Mouse (Mus musculus) left cerebral cortex, adult 9 months (tissue): ENCODE data around the gene Pltp.

ENCODE experiments used
- DNase-seq, 2 experiments: peaks; one replicate each; pipeline ENCODE4 v3.0.0; 2022; ENCODE audit warnings: low spot score in 2 of 2

Gene Pltp

GRCm38 (mm10) chr2:164857101-164857821, at the start of gene Pltp:
Pltp (minus strand) TSS chr2:164857711.
- peak in 1 of 2 experiments; percentile 29 for DNase-seq

- DNase-seq: no peak
Measured at GRCm38 (mm10) chr2:164906071-164906470, 48.6 kb upstream of the Pltp start.

GRCm38 (mm10) chr2:164903496-164903895, 46.0 kb upstream of the Pltp start:
- no peak for DNase-seq

- DNase-seq: no peak
Measured at GRCm38 (mm10) chr2:164901380-164901779, 43.9 kb upstream of the Pltp start.

GRCm38 (mm10) chr2:164899723-164900459, 42.4 kb upstream of the Pltp start:
- DNase-seq: no peak

GRCm38 (mm10) chr2:164899034-164899433, 41.5 kb upstream of the Pltp start:
- DNase-seq: no peak

GRCm38 (mm10) chr2:164898008-164898407, 40.5 kb upstream of the Pltp start:
- no peak for DNase-seq

GRCm38 (mm10) chr2:164895885-164896284, 38.4 kb upstream of the Pltp start:
- no peak for DNase-seq

GRCm38 (mm10) chr2:164894644-164895043, 37.1 kb upstream of the Pltp start:
- no peak for DNase-seq

- DNase-seq: no peak
Measured at GRCm38 (mm10) chr2:164894048-164894447, 36.5 kb upstream of the Pltp start.

- no peak for DNase-seq
Measured at GRCm38 (mm10) chr2:164892696-164893216, 35.2 kb upstream of the Pltp start.

- no peak for DNase-seq
Measured at GRCm38 (mm10) chr2:164891908-164892695, 34.6 kb upstream of the Pltp start.

- DNase-seq: no peak
Measured at GRCm38 (mm10) chr2:164891056-164891834, 33.7 kb upstream of the Pltp start.

GRCm38 (mm10) chr2:164890411-164891049, 33.0 kb upstream of the Pltp start:
- DNase-seq: no peak

- DNase-seq: no peak
Measured at GRCm38 (mm10) chr2:164889960-164890359, 32.4 kb upstream of the Pltp start.

- DNase-seq: no peak
Measured at GRCm38 (mm10) chr2:164888996-164889395, 31.5 kb upstream of the Pltp start.

GRCm38 (mm10) chr2:164886617-164887016, 29.1 kb upstream of the Pltp start:
- peak in 1 of 2 experiments; percentile 45 for DNase-seq

GRCm38 (mm10) chr2:164885788-164886187, 28.3 kb upstream of the Pltp start:
- peak in 1 of 2 experiments; percentile 81 for DNase-seq

- no peak for DNase-seq
Measured at GRCm38 (mm10) chr2:164882619-164883018, 25.1 kb upstream of the Pltp start.

- DNase-seq: peak; percentile 88 to 94
Measured at GRCm38 (mm10) chr2:164879568-164880277, 22.2 kb upstream of the Pltp start.
